Mouse (Mus musculus) kidney, postnatal 0 days (tissue): ENCODE measurements around the gene Galnt7. TPM values are rescaled to one million over a fixed set of nuclear protein-coding genes. Genes with fewer than 3 reads are reported as not detected.

Source experiments
- ATAC-seq: fragments of 200-750 bp; cut with Nextera tagmentation; replicated peaks from 2 replicates; pipeline ENCODE4 v1.8.0; 2017; ENCODE audit warnings: low read depth, moderate number of reproducible peaks, moderate TSS enrichment, moderate library complexity; ENCODE audit not compliant: low FRiP score
- DNase-seq: peaks from one replicate; pipeline ENCODE4 v3.0.0-alpha.2; 2016; ENCODE audit warnings: low spot score
- H3K27ac ChIP-seq: fragments of 300-500 bp; sonication (generic); 2 replicates; pipeline ENCODE4 v1.5.1; 2014; ENCODE audit warnings: mild to moderate bottlenecking
- H3K27me3 ChIP-seq: fragments of 300-500 bp; sonication (generic); 2 replicates; pipeline ENCODE4 v1.6.1; 2014; ENCODE audit warnings: low read length, mixed read lengths; ENCODE audit not compliant: insufficient read depth
- H3K36me3 ChIP-seq: fragments of 300-500 bp; sonication (generic); 2 replicates; pipeline ENCODE4 v1.6.1; 2014; ENCODE audit warnings: low read length, mixed read lengths; ENCODE audit not compliant: insufficient read depth
- H3K4me1 ChIP-seq: fragments of 300-500 bp; sonication (generic); replicated peaks from 2 replicates; pipeline ENCODE4 v1.6.1; 2014; ENCODE audit warnings: antibody characterized with exemption, low read length, mixed read lengths; ENCODE audit not compliant: insufficient read depth
- H3K4me2 ChIP-seq: fragments of 300-500 bp; sonication (generic); 2 replicates; pipeline ENCODE4 v1.6.1; 2014; ENCODE audit warnings: mild to moderate bottlenecking, low read length, moderate library complexity, mixed read lengths
- H3K4me3 ChIP-seq: fragments of 300-500 bp; sonication (generic); replicated peaks from 2 replicates; pipeline ENCODE4 v1.5.1; 2014; ENCODE audit warnings: low read depth, low read length
- H3K9ac ChIP-seq: fragments of 300-500 bp; sonication (generic); 2 replicates; pipeline ENCODE4 v1.6.1; 2014; ENCODE audit warnings: low read depth, low read length
- H3K9me3 ChIP-seq: fragments of 300-500 bp; sonication (generic); replicated peaks from 2 replicates; pipeline ENCODE4 v1.6.1; 2016; ENCODE audit warnings: low read length, inconsistent platforms, mixed read lengths
- CTCF ChIP-seq: IDR thresholded peaks from 2 replicates; pipeline ENCODE4 v1.5.1; 2016; ENCODE audit warnings: antibody characterized with exemption, low read depth, mild to moderate bottlenecking, moderate library complexity
- WGBS: fragments of 180-500 bp; shearing (Covaris S2); extraction: QIAGEN DNeasy Blood & Tissue Kit; methylation state at CpG from one replicate; pipeline ENCODE4 v1.1.7; 2014; 5-methylcytosine and 5-hydroxymethylcytosine counted together
- polyA plus RNA-seq: library from polyadenylated mRNA; unstranded; fragments of >200 nt; fragmentation: Nextera tagmentation; extraction: Ambion mirVana; gene quantifications from 2 replicates; pipeline ENCODE4 v1.2.1, GENCODE M21; 2015

Galnt7 gene
- polyA plus RNA-seq, 1 experiment from 2014 or later: 14.9 TPM

- ATAC-seq: no peak
- H3K4me3 ChIP-seq: no peak overlapping the region
- H3K4me1 ChIP-seq: no peaks in the 10 kb centered on the region; the same call in 1 of the 2 replicates
- WGBS: 97% methylated on average over 3 of the region's 3 CpGs
- H3K4me2 ChIP-seq: no peak overlapping the region
- no peak for TF ChIP-seq CTCF
- no peaks in the 10 kb centered on the region for H3K36me3 ChIP-seq
- no peak overlapping the region for H3K27ac ChIP-seq
- H3K9ac ChIP-seq: no peak overlapping the region
- no peak for DNase-seq
- no peaks in the 10 kb centered on the region for H3K27me3 ChIP-seq
- H3K9me3 ChIP-seq: no peaks in the 10 kb centered on the region
Measured at GRCm38 (mm10) chr8:57623051-57623450, 29.8 kb downstream of the Galnt7 start.

- no peak for TF ChIP-seq CTCF
- no peaks in the 10 kb centered on the region for H3K9me3 ChIP-seq
- H3K27me3 ChIP-seq: no peaks in the 10 kb centered on the region
- H3K9ac ChIP-seq: no peak overlapping the region
- H3K4me3 ChIP-seq: no peak overlapping the region
- H3K4me2 ChIP-seq: no peak overlapping the region
- no peak overlapping the region for H3K27ac ChIP-seq
- H3K36me3 ChIP-seq: no peaks in the 10 kb centered on the region
- DNase-seq (no peak), ATAC-seq (no peak)
- H3K4me1 ChIP-seq: 0 out of 2 replicates have a peak, but pooled peaks cover 8% of the 10 kb centered on the region
- 68% methylated on average over 5 of the region's 5 CpGs for WGBS
Measured at GRCm38 (mm10) chr8:57616965-57617364, 35.9 kb downstream of the Galnt7 start.

- Histone ChIP-seq H3K36me3 (no peaks in the 10 kb centered on the region), H3K4me2 (peak overlapping the region; percentile 25), H3K27ac (no peak overlapping the region), H3K27me3 (no peaks in the 10 kb centered on the region), H3K4me3 (no peak overlapping the region), H3K9ac (no peak overlapping the region), H3K9me3 (no peaks in the 10 kb centered on the region), H3K4me1 (peaks cover 16% of the 10 kb centered on the region)
- DNase-seq: peak; percentile 54
- ATAC-seq: peak; percentile 76
- TF ChIP-seq CTCF: no peak
- WGBS: 35% methylated on average over 15 of the region's 15 CpGs
Measured at GRCm38 (mm10) chr8:57615016-57615657, 37.7 kb downstream of the Galnt7 start.

- Histone ChIP-seq H3K27me3 (no peaks in the 10 kb centered on the region), H3K4me1 (peaks cover 16% of the 10 kb centered on the region), H3K4me2 (no peak overlapping the region), H3K9ac (no peak overlapping the region), H3K9me3 (no peaks in the 10 kb centered on the region), H3K27ac (no peak overlapping the region), H3K36me3 (no peaks in the 10 kb centered on the region), H3K4me3 (no peak overlapping the region)
- no peak for TF ChIP-seq CTCF
- ATAC-seq: no peak
- 24% methylated on average over 7 of the region's 7 CpGs for WGBS
- DNase-seq: peak; percentile 73
Measured at GRCm38 (mm10) chr8:57611419-57611977, 41.3 kb downstream of the Galnt7 start.

- no peak for TF ChIP-seq CTCF
- ATAC-seq: no peak
Measured at GRCm38 (mm10) chr8:57610706-57611418, 42.0 kb downstream of the Galnt7 start.

GRCm38 (mm10) chr8:57602511-57602910, 50.3 kb downstream of the Galnt7 start:
- H3K9ac ChIP-seq: no peak overlapping the region
- no peak overlapping the region for H3K4me3 ChIP-seq
- H3K4me2 ChIP-seq: no peak overlapping the region
- 67% methylated on average over 5 of the region's 5 CpGs for WGBS
- no peaks in the 10 kb centered on the region for H3K9me3 ChIP-seq
- no peaks in the 10 kb centered on the region for H3K36me3 ChIP-seq
- no peak overlapping the region for H3K27ac ChIP-seq
- H3K27me3 ChIP-seq: no peaks in the 10 kb centered on the region
- TF ChIP-seq CTCF: no peak
- 0 out of 2 replicates have a peak, but pooled peaks cover 8% of the 10 kb centered on the region for H3K4me1 ChIP-seq
- no peak for ATAC-seq
- no peak for DNase-seq

More at GRCm38 (mm10) chr8:57610706-57611418, 42.0 kb downstream of the Galnt7 start:
- Histone ChIP-seq H3K9ac (no peak overlapping the region), H3K4me2 (no peak overlapping the region), H3K36me3 (no peaks in the 10 kb centered on the region), H3K9me3 (no peaks in the 10 kb centered on the region), H3K4me3 (no peak overlapping the region), H3K4me1 (peaks cover 12% of the 10 kb centered on the region), H3K27me3 (no peaks in the 10 kb centered on the region), H3K27ac (no peak overlapping the region)
- WGBS: 38% methylated on average over 10 of the region's 11 CpGs
- DNase-seq: no peak
